Mouse (Mus musculus): Measurements from ENCODE around the gene Aste1.

DNA sequence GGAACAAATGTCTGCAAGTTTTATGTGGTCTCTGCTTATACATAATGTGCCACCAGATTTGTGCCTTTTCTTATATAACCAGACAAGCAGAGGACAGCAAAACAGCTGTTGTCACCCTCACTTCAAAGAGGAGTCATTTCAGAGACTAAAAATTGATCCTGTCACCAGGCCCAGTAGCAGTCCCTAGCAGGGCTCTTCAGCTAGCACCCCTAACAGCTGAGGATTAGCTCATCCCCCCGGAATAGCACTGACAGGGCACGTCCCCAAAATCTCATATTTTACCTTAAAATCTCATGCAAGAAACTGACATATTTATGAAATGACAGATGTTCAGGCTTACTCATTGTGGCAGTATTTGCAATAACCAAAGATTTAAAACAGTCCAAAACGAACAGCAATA, 17.6 kb upstream of the Aste1 start:
- no peak for TF ChIP-seq CTCF (IDR thresholded peaks at IDR 0.05; ENCODE audit: extremely low read depth, insufficient read length, insufficient replicate concordance, low read depth, low read length)
- no peak for TF ChIP-seq POLR2A (IDR thresholded peaks at IDR 0.05; ENCODE audit: low read depth, low read length)
